Mouse (Mus musculus): Measurements from ENCODE around the gene Fgd4.

DNA sequence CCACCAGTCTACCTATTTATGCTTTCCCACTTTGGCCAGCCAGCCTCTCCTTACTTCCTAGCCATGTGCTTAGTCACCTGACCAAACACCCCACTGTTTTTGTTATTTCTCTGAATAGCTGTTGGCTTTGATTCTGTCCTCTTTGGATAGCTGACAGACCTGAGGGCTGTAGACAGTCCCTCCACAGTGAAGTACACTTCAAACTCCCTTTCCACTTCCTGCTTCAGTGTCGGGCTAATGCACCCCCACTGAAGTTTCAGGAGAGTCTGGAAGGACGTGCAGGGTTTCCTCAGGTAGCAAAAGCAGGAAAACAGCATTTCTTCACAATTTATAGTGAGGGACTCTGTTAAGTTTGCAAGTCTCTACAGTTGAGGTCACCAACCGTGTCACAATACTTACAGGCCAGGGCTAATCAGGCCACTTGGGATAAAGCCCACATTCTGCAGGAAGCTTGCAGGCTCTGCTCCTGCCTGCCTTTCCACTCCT lies 57.4 kb downstream of the Fgd4 start:
- TF ChIP-seq CTCF (IDR thresholded peaks at IDR 0.05; ENCODE audit: borderline replicate concordance, extremely low read depth, insufficient read depth, insufficient read length) (no peak), POLR2A (IDR thresholded peaks at IDR 0.05; ENCODE audit: borderline replicate concordance, extremely low read depth, insufficient read depth, insufficient read length, poor library complexity, severe bottlenecking) (no peak)
